Mouse (Mus musculus) heart, adult 2 months (tissue): ENCODE results near the gene Rhbdf2.

Experiments used
- CTCF ChIP-seq: fragments of 200-600 bp; IDR thresholded peaks from 2 replicates; pipeline ENCODE4 v1.8.1; 2022; ENCODE audit warnings: antibody characterized with exemption, mild to moderate bottlenecking, moderate library complexity
- EP300 ChIP-seq: fragments of 200-500 bp; IDR thresholded peaks from 2 replicates; pipeline ENCODE4 v1.6.1; 2011; ENCODE audit warnings: low read depth, low read length, control low read depth; ENCODE audit not compliant: insufficient read depth
- POLR2A ChIP-seq: fragments of 200-500 bp; IDR thresholded peaks from 2 replicates; pipeline ENCODE4 v1.6.1; 2011; ENCODE audit warnings: mild to moderate bottlenecking, low read depth, low read length, control low read depth; ENCODE audit not compliant: insufficient read depth

GRCm38 (mm10) chr11:116565283-116566041, 61.4 kb downstream of the Rhbdf2 start:
- TF ChIP-seq POLR2A (no peak), CTCF (no peak), EP300 (no peak)
